Mouse (Mus musculus): ENCODE measurements around the gene Fcrl6.

Fcrl6 gene

GRCm38 (mm10) chr1:172602326-172602725, at the start of gene Fcrl6:
Fcrl6 (minus strand) TSS chr1:172602551.
- DNase-seq (ENCODE audit: extremely low read depth, low read depth, low spot score): no peak

- DNase-seq (ENCODE audit: extremely low read depth, low read depth, low spot score): no peak
Observed at GRCm38 (mm10) chr1:172651288-172651987, 49.1 kb upstream of the Fcrl6 start.

- DNase-seq (ENCODE audit: extremely low read depth, low read depth, low spot score): no peak
Observed at GRCm38 (mm10) chr1:172650519-172651287, 48.4 kb upstream of the Fcrl6 start.

- DNase-seq (ENCODE audit: extremely low read depth, low read depth, low spot score): no peak
Observed at GRCm38 (mm10) chr1:172649396-172649795, 47.0 kb upstream of the Fcrl6 start.

GRCm38 (mm10) chr1:172647236-172647635, 44.9 kb upstream of the Fcrl6 start:
- no peak for DNase-seq (ENCODE audit: extremely low read depth, low read depth, low spot score)

GRCm38 (mm10) chr1:172638781-172639180, 36.4 kb upstream of the Fcrl6 start:
- no peak for DNase-seq (ENCODE audit: extremely low read depth, low read depth, low spot score)

GRCm38 (mm10) chr1:172637801-172638200, 35.5 kb upstream of the Fcrl6 start:
- no peak for DNase-seq (ENCODE audit: extremely low read depth, low read depth, low spot score)

GRCm38 (mm10) chr1:172636266-172636665, 33.9 kb upstream of the Fcrl6 start:
- DNase-seq (ENCODE audit: extremely low read depth, low read depth, low spot score): no peak

- no peak for DNase-seq (ENCODE audit: extremely low read depth, low read depth, low spot score)
Observed at GRCm38 (mm10) chr1:172635258-172635657, 32.9 kb upstream of the Fcrl6 start.

- no peak for DNase-seq (ENCODE audit: extremely low read depth, low read depth, low spot score)
Observed at GRCm38 (mm10) chr1:172634136-172634535, 31.8 kb upstream of the Fcrl6 start.

- peak; percentile 57 for DNase-seq (ENCODE audit: extremely low read depth, low read depth, low spot score)
Observed at GRCm38 (mm10) chr1:172632451-172633326, 30.3 kb upstream of the Fcrl6 start, which contains the start of gene Dusp23. Dusp23 (minus strand) TSS chr1:172632962.

GRCm38 (mm10) chr1:172631721-172632120, 29.4 kb upstream of the Fcrl6 start:
- DNase-seq (ENCODE audit: extremely low read depth, low read depth, low spot score): no peak

- DNase-seq (ENCODE audit: extremely low read depth, low read depth, low spot score): no peak
Observed at GRCm38 (mm10) chr1:172629831-172630230, 27.5 kb upstream of the Fcrl6 start.

- DNase-seq (ENCODE audit: extremely low read depth, low read depth, low spot score): no peak
Observed at GRCm38 (mm10) chr1:172626306-172626705, 24.0 kb upstream of the Fcrl6 start.

GRCm38 (mm10) chr1:172624081-172624480, 21.7 kb upstream of the Fcrl6 start:
- DNase-seq (ENCODE audit: extremely low read depth, low read depth, low spot score): no peak

- no peak for DNase-seq (ENCODE audit: extremely low read depth, low read depth, low spot score)
Observed at GRCm38 (mm10) chr1:172623599-172623998, 21.2 kb upstream of the Fcrl6 start.

GRCm38 (mm10) chr1:172619235-172619634, 16.9 kb upstream of the Fcrl6 start:
- no peak for DNase-seq (ENCODE audit: extremely low read depth, low read depth, low spot score)

- DNase-seq (ENCODE audit: extremely low read depth, low read depth, low spot score): no peak
Observed at GRCm38 (mm10) chr1:172618141-172618540, 15.8 kb upstream of the Fcrl6 start.

- no peak for DNase-seq (ENCODE audit: extremely low read depth, low read depth, low spot score)
Observed at GRCm38 (mm10) chr1:172617365-172618076, 15.2 kb upstream of the Fcrl6 start.

- no peak for DNase-seq (ENCODE audit: extremely low read depth, low read depth, low spot score)
Observed at GRCm38 (mm10) chr1:172616537-172617300, 14.4 kb upstream of the Fcrl6 start.
